Mouse (Mus musculus) gonadal fat pad, adult 2 months (tissue): Measurements from ENCODE around the gene Tmbim1. TPM values are rescaled to one million over a fixed set of nuclear protein-coding genes. Genes with fewer than 3 reads are reported as not detected.

Source experiments
- DNase-seq: peaks from one replicate; pipeline ENCODE4 v3.0.0-alpha.2; 2012; ENCODE audit warnings: low read depth
- polyA plus RNA-seq: library from polyadenylated mRNA; depleted of rRNA; stranded (reverse); fragments of >200 nt; gene quantifications from 2 replicates; pipeline ENCODE4 v1.2.3, GENCODE M21; 2012; rRNA removed

Gene Tmbim1
- polyA plus RNA-seq, 1 experiment = 225 TPM

DNA sequence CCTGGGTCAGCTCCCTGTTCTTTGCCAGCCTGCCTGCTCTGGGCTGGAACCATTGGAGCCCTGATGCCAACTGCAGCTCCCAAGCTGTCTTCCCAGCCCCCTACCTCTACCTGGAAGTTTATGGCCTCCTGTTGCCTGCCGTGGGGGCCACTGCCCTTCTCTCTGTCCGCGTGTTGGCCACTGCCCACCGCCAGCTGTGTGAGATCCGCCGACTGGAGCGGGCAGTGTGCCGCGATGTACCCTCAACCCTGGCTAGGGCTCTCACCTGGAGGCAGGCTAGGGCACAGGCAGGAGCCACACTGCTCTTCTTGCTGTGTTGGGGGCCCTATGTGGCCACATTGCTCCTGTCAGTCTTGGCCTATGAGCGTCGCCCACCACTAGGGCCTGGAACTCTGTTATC is 26.4 kb downstream of the Tmbim1 start:
- no peak for DNase-seq

DNA sequence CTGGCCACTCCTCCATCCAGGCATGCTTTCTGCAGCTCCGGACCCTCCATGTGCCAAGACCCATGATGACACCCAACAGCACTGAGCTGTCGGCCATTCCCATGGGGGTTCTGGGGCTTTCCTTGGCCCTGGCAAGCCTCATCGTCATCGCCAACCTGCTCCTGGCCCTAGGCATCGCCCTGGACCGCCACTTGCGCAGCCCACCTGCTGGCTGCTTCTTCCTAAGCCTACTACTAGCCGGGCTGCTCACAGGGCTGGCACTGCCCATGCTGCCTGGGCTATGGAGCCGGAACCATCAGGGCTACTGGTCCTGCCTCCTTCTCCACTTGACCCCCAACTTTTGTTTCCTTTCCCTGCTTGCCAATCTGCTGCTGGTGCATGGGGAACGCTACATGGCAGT is 26.9 kb downstream of the Tmbim1 start, which contains the start of gene Gpbar1:
Gene Gpbar1, plus strand, starts transcription at position 13 of the 400 bp plus-strand sequence.
- no peak for DNase-seq

DNA sequence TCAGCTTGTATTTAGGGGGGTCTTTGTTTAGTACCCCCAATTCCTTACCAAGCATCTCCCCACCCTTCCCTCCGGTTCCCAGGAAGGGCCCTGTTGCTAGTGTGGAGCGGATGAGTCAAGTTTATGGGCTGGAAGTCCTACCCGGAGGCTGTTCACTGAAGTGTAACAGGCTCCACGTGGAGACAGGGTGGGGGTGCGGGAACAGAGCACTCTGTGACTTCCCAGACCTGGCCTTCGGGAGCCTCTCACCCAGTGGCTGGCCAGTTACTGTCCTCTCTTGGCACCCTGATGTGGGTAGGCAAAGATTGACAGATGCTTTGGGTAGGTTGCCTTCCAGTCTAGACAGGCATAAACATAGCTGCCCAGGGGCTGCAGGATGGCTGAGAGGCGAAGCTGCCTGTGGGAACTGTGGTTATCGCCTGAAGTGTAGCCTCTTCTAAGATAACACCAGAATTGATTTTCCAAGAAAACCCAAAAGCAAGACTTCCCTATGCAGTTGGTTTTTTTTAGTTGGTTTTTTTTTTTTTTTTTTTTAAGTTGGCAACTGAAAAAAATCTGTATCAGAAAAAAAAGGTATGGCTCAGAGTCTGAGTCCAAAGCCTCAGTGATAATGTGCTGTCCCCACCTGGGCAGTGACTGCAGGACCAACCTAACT is 27.4 kb downstream of the Tmbim1 start:
- DNase-seq = no peak

DNA sequence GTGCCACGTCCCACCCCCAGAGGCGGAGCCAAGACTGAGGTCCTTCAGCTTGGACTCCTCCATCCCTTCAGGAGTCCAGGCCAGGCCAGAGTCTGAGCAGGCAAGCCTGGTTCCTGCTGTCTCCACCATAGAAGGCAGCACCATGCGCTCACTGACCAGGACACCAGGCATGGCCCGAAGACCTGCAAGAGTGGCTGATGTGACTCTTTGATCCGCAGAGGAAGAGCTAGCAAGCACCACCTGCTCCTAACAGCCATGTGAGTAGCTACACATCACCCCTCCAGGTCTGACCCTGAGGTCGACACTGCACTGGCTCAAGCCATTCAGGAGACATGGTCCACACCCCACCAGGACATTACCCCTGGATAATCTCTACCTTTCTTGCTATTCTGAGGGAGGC is 28.4 kb downstream of the Tmbim1 start:
- no peak for DNase-seq

DNA sequence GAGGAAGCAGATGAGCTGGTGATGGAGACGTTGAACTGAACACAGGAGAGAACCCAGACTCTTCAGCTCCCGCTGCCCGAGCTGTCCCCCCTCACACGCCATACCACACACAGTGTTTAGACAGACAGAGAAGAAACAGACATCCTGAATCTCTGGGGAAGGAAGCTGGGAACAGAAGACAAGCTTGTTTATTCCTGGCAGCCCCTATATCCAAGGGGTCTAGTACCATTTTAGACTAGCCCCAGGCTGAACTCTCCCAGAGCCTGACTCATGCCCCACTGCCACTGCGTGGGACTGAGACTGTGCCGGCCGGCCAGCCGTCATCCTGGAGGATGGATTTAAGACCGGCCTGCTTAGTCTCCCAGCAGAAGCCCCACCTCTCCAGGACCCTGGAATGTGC is 30.4 kb downstream of the Tmbim1 start:
- DNase-seq = no peak

DNA sequence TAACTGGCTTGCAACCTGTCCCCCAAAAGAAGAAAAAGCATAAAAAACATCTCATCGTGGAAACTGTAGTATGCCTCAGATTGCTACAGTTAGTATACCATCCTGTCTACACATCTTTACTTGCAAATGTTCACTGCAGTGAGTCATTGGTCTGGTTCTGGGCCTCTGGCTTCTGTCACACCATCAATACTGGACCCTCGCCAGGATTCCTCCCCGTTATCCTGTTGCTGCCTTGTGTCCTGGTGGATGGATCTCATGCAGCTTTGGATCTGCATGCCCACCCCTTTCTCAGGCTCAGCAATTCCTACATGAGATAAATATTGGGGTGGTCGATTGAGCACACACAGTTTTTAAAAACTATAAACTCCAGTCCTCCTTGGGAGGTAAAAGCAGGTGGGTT is 33.8 kb downstream of the Tmbim1 start:
- no peak for DNase-seq

DNA sequence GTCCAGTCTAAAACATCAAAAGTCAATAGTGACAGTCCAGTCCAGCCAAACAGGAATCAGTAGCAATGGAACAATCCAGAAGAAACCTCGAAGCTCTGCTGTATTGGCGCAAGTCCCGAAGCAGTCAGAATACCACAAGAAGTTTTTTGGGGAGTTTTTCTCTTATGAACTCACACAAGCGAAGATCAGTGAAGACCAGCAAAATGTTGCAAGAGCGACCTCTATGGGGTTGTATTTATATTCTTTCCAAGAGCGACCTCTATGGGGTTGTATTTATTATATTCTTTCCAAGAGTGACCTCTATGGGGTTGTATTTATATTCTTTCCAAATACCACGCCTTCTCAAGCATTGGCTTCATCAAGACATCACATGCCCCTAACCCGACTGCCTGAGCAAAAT is 36.7 kb downstream of the Tmbim1 start:
- DNase-seq = no peak

DNA sequence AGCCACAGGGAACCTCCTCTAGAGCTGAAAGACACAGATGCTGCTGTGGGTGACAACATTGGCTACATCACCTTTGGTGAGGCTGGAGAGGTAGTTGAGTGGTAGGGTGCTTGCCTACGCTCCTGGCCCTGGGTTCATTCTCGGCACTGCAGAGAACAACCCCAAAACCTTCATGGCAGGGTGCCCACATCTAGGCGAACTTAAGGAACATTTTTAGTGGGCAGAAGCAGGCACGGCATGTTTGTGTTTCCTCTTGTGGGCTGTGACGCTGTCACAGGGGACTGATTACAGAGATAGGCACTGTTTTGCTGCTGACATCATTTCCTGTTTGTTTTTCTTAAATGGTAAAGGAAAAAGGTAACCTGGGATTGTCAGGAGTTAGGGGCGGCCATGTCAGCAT is 42.9 kb downstream of the Tmbim1 start:
- DNase-seq = no peak

DNA sequence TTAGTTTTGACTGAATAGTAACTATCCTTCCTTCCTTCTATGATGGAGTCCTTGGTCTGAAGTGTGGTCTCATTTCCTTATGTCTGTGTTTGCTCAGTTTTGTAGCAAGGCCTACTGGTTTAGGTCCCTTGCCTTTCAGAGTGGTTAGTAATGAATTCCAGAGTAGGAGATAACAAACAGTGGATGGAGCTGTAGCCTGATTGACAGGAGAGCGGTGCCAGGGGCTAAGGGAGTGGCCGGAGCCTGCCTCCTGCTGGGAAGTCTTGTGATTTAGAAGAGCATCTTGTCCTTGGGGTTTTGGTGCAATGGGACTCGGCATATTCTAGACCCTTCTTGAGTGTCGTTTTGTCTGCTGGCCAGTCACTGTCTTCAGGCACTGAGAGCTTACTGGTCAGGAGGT is 48.6 kb downstream of the Tmbim1 start:
- DNase-seq = no peak

DNA sequence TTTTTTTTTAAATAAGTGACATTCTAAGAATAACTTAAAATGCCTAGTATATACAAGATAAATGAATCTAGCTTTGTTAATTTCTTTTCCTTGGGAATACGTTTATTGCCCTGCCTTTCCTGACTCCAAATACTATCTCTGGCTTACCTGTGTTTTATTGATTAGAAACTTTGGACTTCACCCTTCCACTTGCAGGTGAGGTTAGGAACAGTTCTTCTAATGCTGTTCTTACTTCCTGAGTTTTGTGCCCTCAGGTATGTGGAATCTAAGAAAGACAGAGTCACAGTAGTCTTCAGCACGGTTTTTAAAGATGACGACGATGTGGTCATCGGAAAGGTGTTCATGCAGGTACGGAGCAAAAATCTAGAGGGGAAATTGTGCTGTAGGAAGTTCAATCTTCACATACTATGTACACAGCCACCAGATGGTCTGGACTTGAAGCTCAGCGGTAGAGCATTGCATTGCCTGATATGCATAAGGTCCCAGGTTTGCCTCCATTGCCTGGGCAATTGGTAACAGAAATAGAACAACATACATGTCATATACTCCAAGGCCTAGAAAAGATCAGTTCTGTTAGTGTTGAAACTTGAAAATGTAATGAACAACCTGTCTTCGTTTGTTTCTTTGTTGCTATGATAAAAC is 49.6 kb downstream of the Tmbim1 start:
- no peak for DNase-seq

DNA sequence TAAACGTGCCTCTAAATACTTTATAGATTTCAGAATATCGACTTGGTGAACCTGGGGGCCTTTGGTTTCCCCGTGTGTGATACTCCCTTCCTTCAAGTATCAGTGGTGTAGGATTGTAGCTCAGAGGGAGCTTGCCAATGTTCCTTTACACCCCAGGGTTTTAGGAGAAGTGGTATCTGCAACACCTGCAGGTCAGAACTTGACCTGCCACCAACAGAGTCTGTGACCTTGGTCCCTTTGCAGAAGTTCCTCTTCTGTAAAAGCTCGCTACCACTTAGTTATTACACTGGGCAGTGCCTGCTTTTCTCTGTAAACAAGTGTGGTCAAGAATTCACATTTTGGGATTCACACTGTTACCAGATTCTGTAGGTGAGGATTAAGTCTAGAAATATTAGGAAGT is 55.3 kb downstream of the Tmbim1 start:
- DNase-seq = no peak

DNA sequence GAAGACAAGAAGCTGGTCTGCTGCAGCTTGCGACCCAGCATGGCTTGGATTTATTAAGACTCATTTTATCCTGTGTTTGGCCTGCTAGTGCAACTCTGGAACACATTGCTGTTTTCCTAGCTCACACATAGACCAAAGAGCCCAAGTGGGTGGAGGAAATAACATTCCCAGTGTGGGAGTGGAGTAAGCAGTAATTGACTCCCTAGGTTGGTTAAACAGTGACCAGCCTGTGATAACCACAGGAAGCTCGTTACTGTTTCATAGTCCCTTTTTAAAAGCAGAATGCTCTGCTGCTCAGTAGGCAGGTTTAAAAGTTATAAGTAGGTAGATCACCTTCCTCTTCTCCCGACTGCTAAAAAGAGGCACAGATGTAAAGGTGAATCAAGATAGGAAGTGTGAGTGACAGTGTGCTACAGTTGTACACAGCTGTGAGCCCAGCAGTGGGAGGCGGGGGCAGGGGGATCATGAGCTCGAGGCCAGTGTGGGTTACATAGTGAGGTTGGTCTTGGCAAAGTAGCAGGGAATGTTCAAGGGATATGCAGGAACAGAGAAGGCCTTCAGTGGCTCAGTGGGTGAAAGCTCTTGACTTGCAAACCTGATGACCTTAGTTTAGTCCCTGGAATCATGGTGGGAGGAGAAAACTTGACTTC is 56.0 kb downstream of the Tmbim1 start:
- DNase-seq = no peak

DNA sequence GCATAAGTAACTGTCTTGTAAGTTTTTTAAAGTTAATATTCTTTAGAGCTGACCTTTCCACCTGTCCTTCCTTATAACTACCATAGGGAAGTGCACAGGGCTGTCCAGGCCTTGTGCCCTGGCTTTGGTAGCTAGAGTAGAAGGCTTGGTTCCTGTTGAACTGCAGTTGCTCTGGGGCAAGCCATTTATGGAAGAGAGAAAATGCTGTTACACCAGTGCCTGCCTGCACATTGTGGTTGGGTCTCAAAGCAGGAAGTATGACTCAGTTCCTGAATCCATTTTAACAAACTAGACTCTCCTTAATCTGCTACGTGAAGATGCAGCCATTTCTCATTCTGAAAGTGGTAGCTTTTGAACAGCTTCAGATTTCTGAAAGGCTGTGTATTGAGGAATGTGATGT is 56.6 kb downstream of the Tmbim1 start:
- DNase-seq = no peak

DNA sequence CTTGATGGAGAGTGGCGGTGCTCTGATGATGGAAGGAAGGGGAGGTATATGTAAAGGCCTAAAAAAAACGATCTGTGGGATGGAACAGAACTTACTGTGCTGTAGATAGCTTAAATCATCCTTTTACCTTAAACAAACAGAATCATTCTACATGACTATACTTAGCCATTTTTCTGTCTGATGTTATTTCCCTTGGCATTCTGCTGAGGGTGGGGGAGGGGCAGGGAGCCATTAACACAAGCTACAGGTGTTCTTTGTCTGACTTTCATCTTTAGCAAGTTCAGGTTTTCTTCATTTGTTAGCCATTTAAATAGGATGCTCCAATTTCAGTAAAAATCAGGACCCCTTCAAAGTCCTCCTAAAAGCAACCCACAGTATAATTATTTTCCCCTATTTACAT is 59.9 kb downstream of the Tmbim1 start:
- DNase-seq = no peak

DNA sequence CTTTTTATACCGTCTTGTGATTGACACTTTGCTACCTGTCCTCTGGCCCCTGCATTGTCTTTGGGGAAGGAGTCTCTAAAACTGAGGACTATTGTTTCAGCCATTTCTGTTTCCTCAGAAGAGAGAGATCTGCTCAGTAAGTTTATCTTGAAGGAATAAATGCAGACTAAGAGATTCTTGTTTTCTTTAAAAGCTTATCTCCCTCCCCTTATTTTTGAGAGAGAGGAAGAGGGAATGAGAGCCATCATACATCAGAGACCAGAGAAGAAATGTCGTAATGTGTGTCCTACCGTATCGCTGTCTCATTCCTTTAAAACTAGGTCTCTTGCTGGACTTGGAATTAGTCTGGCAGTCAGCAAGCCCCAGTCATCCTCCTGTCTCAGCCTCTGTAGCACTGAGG is 64.6 kb downstream of the Tmbim1 start:
- DNase-seq = no peak

DNA sequence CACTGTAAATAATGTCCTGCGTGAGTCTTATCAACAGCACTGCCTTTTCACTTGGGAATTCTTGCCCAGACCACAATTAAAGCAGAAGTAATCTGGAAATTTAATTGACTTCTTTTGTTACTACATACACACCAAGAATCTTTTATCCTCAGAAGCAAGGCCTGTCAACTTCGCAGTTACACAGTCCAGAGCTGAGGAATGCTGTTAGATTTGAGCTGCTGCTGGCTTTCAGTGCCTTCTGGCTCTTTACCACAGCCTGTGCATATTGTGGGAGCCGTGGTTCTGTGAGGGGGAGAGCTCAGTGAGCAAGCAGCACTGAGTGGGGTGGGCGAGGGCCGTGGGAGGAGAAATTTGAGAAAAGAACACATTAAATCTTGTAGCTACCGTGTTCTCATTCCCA is 65.1 kb downstream of the Tmbim1 start:
- no peak for DNase-seq

DNA sequence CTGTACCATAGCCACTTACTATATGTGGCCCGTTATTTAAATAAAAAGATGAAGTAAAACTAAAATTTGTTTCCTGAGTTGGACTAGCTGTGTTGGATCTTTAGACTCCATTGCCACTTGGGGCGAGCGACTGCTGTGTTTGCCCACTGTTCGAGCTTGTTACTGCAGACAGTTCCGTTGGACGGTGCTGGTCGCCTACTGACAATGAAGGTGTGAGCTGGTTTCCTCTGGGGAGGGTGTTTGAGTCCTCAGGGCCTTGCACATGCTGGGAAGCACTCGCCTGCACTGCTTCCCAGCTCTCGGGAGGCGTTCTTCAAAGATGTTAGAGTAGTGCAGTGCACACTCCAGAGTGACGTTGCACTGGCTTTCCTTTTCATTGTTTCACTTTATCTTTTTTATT is 65.8 kb downstream of the Tmbim1 start:
- no peak for DNase-seq

DNA sequence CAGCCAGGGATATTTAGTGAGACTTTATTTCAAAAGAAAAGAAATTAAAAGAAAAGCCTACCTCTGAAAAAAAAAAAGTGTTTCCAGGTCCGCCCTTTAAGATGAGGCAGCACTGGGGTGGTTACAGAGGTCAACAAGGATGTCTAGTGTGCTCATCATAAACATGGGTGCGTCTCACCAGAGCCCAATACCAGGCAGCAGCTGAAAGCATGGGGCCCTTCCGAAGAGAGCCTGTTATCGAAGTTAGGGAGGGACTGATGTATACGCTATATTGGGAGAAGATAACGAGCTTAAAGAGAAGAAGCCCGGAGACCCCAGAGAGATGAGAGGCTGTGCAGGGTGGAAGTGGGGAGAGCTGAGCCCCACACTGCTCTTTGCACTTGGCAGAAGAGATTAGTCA is 66.3 kb downstream of the Tmbim1 start:
- no peak for DNase-seq

Other genes starting within 250 kb of the Tmbim1 start
- 223 and 292 TPM in 2 replicates for gene Tns1, start 181.2 kb downstream of the Tmbim1 start, polyA plus RNA-seq
- 1.5 and 2.3 TPM in 2 replicates for gene Rufy4, start 180.1 kb downstream of the Tmbim1 start, polyA plus RNA-seq
- 0.06 and 0.26 TPM in 2 replicates for gene Cxcr2, start 151.6 kb downstream of the Tmbim1 start, polyA plus RNA-seq
- gene Cxcr1, start 111.0 kb downstream of the Tmbim1 start, polyA plus RNA-seq = not detected in 2 replicates
- gene Arpc2, start 69.5 kb downstream of the Tmbim1 start, polyA plus RNA-seq = 165 and 179 TPM in 2 replicates
- gene Gpbar1, start 27.1 kb downstream of the Tmbim1 start, polyA plus RNA-seq = 1.7 and 2.5 TPM in 2 replicates
- gene Aamp, start 20.9 kb downstream of the Tmbim1 start, polyA plus RNA-seq = 203 and 210 TPM in 2 replicates
- 101 and 110 TPM in 2 replicates for gene Pnkd, start 20.7 kb downstream of the Tmbim1 start, polyA plus RNA-seq
- 1.8 and 2.3 TPM in 2 replicates for gene Catip, start 56.5 kb upstream of the Tmbim1 start, polyA plus RNA-seq
- 36.3 and 42.9 TPM in 2 replicates for gene Slc11a1, start 69.6 kb upstream of the Tmbim1 start, polyA plus RNA-seq
- 106 and 112 TPM in 2 replicates for gene Ctdsp1, start 85.9 kb upstream of the Tmbim1 start, polyA plus RNA-seq
- gene Vil1, start 103.8 kb upstream of the Tmbim1 start, polyA plus RNA-seq = 1.3 and 2.6 TPM in 2 replicates
- 18.6 and 20.4 TPM in 2 replicates for gene Cnot9, start 200.4 kb upstream of the Tmbim1 start, polyA plus RNA-seq
- gene Plcd4, start 237.3 kb upstream of the Tmbim1 start, polyA plus RNA-seq = 0.63 and 0.91 TPM in 2 replicates
- 4.1 and 4.9 TPM in 2 replicates for gene Usp37, start 238.7 kb upstream of the Tmbim1 start, polyA plus RNA-seq